Mouse (Mus musculus) hindbrain, embryonic 13.5 days (tissue): Measurements from ENCODE around the gene Cbr1. TPM values are rescaled to one million over a fixed set of nuclear protein-coding genes. Genes with fewer than 3 reads are reported as not detected.
"Not testable (repeated sequence)": the region's sequence is repeated elsewhere in the genome, so short reads cannot be mapped to it uniquely, and the experiment has no call there.

Source experiments
- ATAC-seq: fragments of 200-750 bp; cut with Nextera tagmentation; 2 replicates; pipeline ENCODE4 v1.8.0; 2017; ENCODE audit warnings: moderate TSS enrichment; ENCODE audit not compliant: low FRiP score
- H3K27ac ChIP-seq: fragments of 300-500 bp; sonication (generic); 2 replicates; pipeline ENCODE4 v1.5.1; 2015; ENCODE audit warnings: inconsistent platforms, mild to moderate bottlenecking, moderate library complexity
- H3K27me3 ChIP-seq: fragments of 300-500 bp; sonication (generic); 2 replicates; pipeline ENCODE4 v1.6.1; 2015; ENCODE audit warnings: mild to moderate bottlenecking, inconsistent platforms
- H3K36me3 ChIP-seq: fragments of 300-500 bp; sonication (generic); 2 replicates; pipeline ENCODE4 v1.6.1; 2015; ENCODE audit warnings: mild to moderate bottlenecking, inconsistent platforms
- H3K4me1 ChIP-seq: fragments of 300-500 bp; sonication (generic); replicated peaks from 2 replicates; pipeline ENCODE4 v1.6.1; 2015; ENCODE audit warnings: inconsistent platforms
- H3K4me2 ChIP-seq: fragments of 300-500 bp; sonication (generic); 2 replicates; pipeline ENCODE4 v1.6.1; 2015; ENCODE audit warnings: inconsistent platforms, mild to moderate bottlenecking, moderate library complexity
- H3K4me3 ChIP-seq: fragments of 300-500 bp; sonication (generic); 2 replicates; pipeline ENCODE4 v1.5.1; 2015; ENCODE audit warnings: mild to moderate bottlenecking, inconsistent platforms
- H3K9ac ChIP-seq: fragments of 300-500 bp; sonication (generic); 2 replicates; pipeline ENCODE4 v1.6.1; 2015; ENCODE audit warnings: mild to moderate bottlenecking, inconsistent platforms
- H3K9me3 ChIP-seq: fragments of 300-500 bp; sonication (generic); 2 replicates; pipeline ENCODE4 v1.6.1; 2016; ENCODE audit warnings: inconsistent platforms
- WGBS: fragments of 180-500 bp; shearing (Covaris S2); methylation state at CpG from one replicate; pipeline ENCODE4 v1.1.7; 2015; 5-methylcytosine and 5-hydroxymethylcytosine counted together
- polyA plus RNA-seq: library from polyadenylated mRNA; unstranded; fragments of >200 nt; fragmentation: Nextera tagmentation; extraction: Ambion mirVana; gene quantifications from 2 replicates; pipeline ENCODE4 v1.2.1, GENCODE M21; 2015

The Cbr1 gene
- polyA plus RNA-seq, 1 experiment from 2014 or later, result 162 TPM

- H3K27ac ChIP-seq, result peak within 1 kb of the TSS; percentile 96
- H3K9me3 ChIP-seq, result no peaks in the 10 kb centered on the region
- H3K4me3 ChIP-seq, result peak within 1 kb of the TSS; percentile 63
- ATAC-seq, result peak; percentile 91
- H3K27me3 ChIP-seq, result peaks cover 3% of the 10 kb centered on the region; the same call in 1 of the 2 replicates
- peaks cover 21% of the 10 kb centered on the region for H3K4me1 ChIP-seq
- H3K9ac ChIP-seq, result peak within 1 kb of the TSS; percentile 79
- peak within 1 kb of the TSS; percentile 80 for H3K4me2 ChIP-seq
- H3K36me3 ChIP-seq, result peaks cover 6% of the 10 kb centered on the region
- WGBS, result 1% methylated on average over 55 of the region's 55 CpGs
These were observed 2.0 kb upstream of the Cbr1 start, which contains the start of gene Setd4 for GRCm38 (mm10) chr16:93603439-93604212. Setd4 (minus strand) TSS chr16:93604063.

GRCm38 (mm10) chr16:93604481-93604969, 1.1 kb upstream of the Cbr1 start:
- Histone ChIP-seq H3K9me3 (no peaks in the 10 kb centered on the region), H3K4me1 (peaks cover 30% of the 10 kb centered on the region), H3K27me3 (peaks cover 3% of the 10 kb centered on the region; the same call in 1 of the 2 replicates), H3K4me2 (peak overlapping the region; percentile 80), H3K27ac (peak overlapping the region; percentile 96), H3K36me3 (peaks cover 2% of the 10 kb centered on the region; the same call in 1 of the 2 replicates), H3K9ac (peak overlapping the region; percentile 79), H3K4me3 (peak overlapping the region; percentile 63)
- 2% methylated on average over 16 of the region's 16 CpGs for WGBS
- ATAC-seq, result no peak

- no peak overlapping the region for H3K27ac ChIP-seq
- H3K4me2 ChIP-seq, result no peak overlapping the region
- no peaks in the 10 kb centered on the region for H3K9me3 ChIP-seq
- peaks cover 39% of the 10 kb centered on the region for H3K4me1 ChIP-seq
- 90% methylated on average over 7 of the region's 7 CpGs for WGBS
- no peak for ATAC-seq
- no peak overlapping the region for H3K4me3 ChIP-seq
- peaks cover 17% of the 10 kb centered on the region for H3K36me3 ChIP-seq
- H3K9ac ChIP-seq, result no peak overlapping the region
- peaks cover 3% of the 10 kb centered on the region; the same call in 1 of the 2 replicates for H3K27me3 ChIP-seq
These were observed 493 bp downstream of the Cbr1 start for GRCm38 (mm10) chr16:93606146-93606545.

- Histone ChIP-seq H3K4me3 (peak overlapping the region; percentile 60), H3K27me3 (peaks cover 3% of the 10 kb centered on the region; the same call in 1 of the 2 replicates), H3K4me2 (peak overlapping the region; percentile 84), H3K9ac (peak overlapping the region; percentile 88), H3K4me1 (peaks cover 38% of the 10 kb centered on the region), H3K9me3 (no peaks in the 10 kb centered on the region), H3K36me3 (peaks cover 29% of the 10 kb centered on the region), H3K27ac (peak overlapping the region; percentile 86)
- ATAC-seq, result no peak
- WGBS, result under 1% methylated on average over 32 of the region's 32 CpGs
These were observed 2.0 kb downstream of the Cbr1 start for GRCm38 (mm10) chr16:93607669-93608101.

GRCm38 (mm10) chr16:93608731-93609130, 3.1 kb downstream of the Cbr1 start:
- Histone ChIP-seq H3K4me3 (peak overlapping the region; percentile 60), H3K27ac (no peak overlapping the region), H3K4me1 (peaks cover 35% of the 10 kb centered on the region), H3K9me3 (no peaks in the 10 kb centered on the region), H3K9ac (no peak overlapping the region; the same call in 1 of the 2 replicates), H3K36me3 (peaks cover 33% of the 10 kb centered on the region), H3K27me3 (peaks cover 3% of the 10 kb centered on the region; the same call in 1 of the 2 replicates), H3K4me2 (peak overlapping the region; percentile 84)
- WGBS, result 68% methylated on average over 8 of the region's 8 CpGs
- no peak for ATAC-seq

- no peak overlapping the region for H3K4me3 ChIP-seq
- ATAC-seq, result no peak
- 91% methylated on average over 4 of the region's 4 CpGs for WGBS
- peaks cover 28% of the 10 kb centered on the region for H3K4me1 ChIP-seq
- no peaks in the 10 kb centered on the region for H3K9me3 ChIP-seq
- H3K36me3 ChIP-seq, result peaks cover 33% of the 10 kb centered on the region
- no peak overlapping the region for H3K27ac ChIP-seq
- H3K4me2 ChIP-seq, result no peak overlapping the region
- H3K9ac ChIP-seq, result no peak overlapping the region
- peaks cover 3% of the 10 kb centered on the region; the same call in 1 of the 2 replicates for H3K27me3 ChIP-seq
These were observed 4.1 kb downstream of the Cbr1 start for GRCm38 (mm10) chr16:93609796-93610195.

- no peak for ATAC-seq
- Histone ChIP-seq H3K4me1 (peaks cover 23% of the 10 kb centered on the region), H3K27me3 (peaks cover 3% of the 10 kb centered on the region; the same call in 1 of the 2 replicates), H3K27ac (no peak overlapping the region), H3K4me2 (no peak overlapping the region), H3K36me3 (peaks cover 33% of the 10 kb centered on the region), H3K4me3 (no peak overlapping the region), H3K9ac (no peak overlapping the region), H3K9me3 (no peaks in the 10 kb centered on the region)
- 93% methylated on average over 4 of the region's 4 CpGs for WGBS
These were observed 5.3 kb downstream of the Cbr1 start for GRCm38 (mm10) chr16:93610961-93611360.

- no peak overlapping the region for H3K9ac ChIP-seq
- no peaks in the 10 kb centered on the region for H3K9me3 ChIP-seq
- no peak overlapping the region for H3K4me3 ChIP-seq
- H3K27ac ChIP-seq, result no peak overlapping the region
- H3K4me1 ChIP-seq, result 0 out of 2 replicates have a peak, but pooled peaks cover 4% of the 10 kb centered on the region
- no peak for ATAC-seq
- H3K27me3 ChIP-seq, result no peaks in the 10 kb centered on the region
- H3K36me3 ChIP-seq, result peaks cover 24% of the 10 kb centered on the region
- H3K4me2 ChIP-seq, result no peak overlapping the region
- 43% methylated on average over 5 of the region's 5 CpGs for WGBS
These were observed 9.6 kb downstream of the Cbr1 start for GRCm38 (mm10) chr16:93615118-93615870.

GRCm38 (mm10) chr16:93623759-93624158, 18.1 kb downstream of the Cbr1 start:
- not testable (repeated sequence) for H3K27me3 ChIP-seq, H3K4me1 ChIP-seq, H3K27ac ChIP-seq, ATAC-seq, H3K36me3 ChIP-seq, H3K9ac ChIP-seq, H3K4me2 ChIP-seq, H3K4me3 ChIP-seq, H3K9me3 ChIP-seq
- WGBS, result 92% methylated on average over 4 of the region's 4 CpGs

GRCm38 (mm10) chr16:93624671-93625070, 19.0 kb downstream of the Cbr1 start:
- H3K4me2 ChIP-seq, result no peak overlapping the region
- 89% methylated on average over 4 of the region's 4 CpGs for WGBS

GRCm38 (mm10) chr16:93626745-93627144, 21.1 kb downstream of the Cbr1 start:
- Histone ChIP-seq H3K4me3 (no peak overlapping the region), H3K27me3 (no peaks in the 10 kb centered on the region), H3K4me1 (no peaks in the 10 kb centered on the region), H3K9ac (no peak overlapping the region), H3K9me3 (no peaks in the 10 kb centered on the region), H3K36me3 (no peaks in the 10 kb centered on the region), H3K4me2 (no peak overlapping the region), H3K27ac (no peak overlapping the region)
- no peak for ATAC-seq
- WGBS, result 19% methylated on average over 1 of the region's 1 CpGs

More at GRCm38 (mm10) chr16:93624671-93625070, 19.0 kb downstream of the Cbr1 start:
- Histone ChIP-seq H3K27ac (no peak overlapping the region), H3K9ac (no peak overlapping the region), H3K4me3 (no peak overlapping the region), H3K27me3 (no peaks in the 10 kb centered on the region), H3K36me3 (no peaks in the 10 kb centered on the region), H3K9me3 (no peaks in the 10 kb centered on the region), H3K4me1 (no peaks in the 10 kb centered on the region)
- ATAC-seq, result no peak

- Histone ChIP-seq H3K9ac (no peak within 1 kb of the TSS), H3K36me3 (no peaks in the 10 kb centered on the region), H3K27ac (no peak within 1 kb of the TSS), H3K9me3 (no peaks in the 10 kb centered on the region), H3K4me1 (no peaks in the 10 kb centered on the region), H3K27me3 (no peaks in the 10 kb centered on the region), H3K4me2 (no peak within 1 kb of the TSS), H3K4me3 (no peak within 1 kb of the TSS)
- no peak for ATAC-seq
- WGBS, result 85% methylated on average over 23 of the region's 23 CpGs
These were observed 22.2 kb downstream of the Cbr1 start, which contains the start of gene Gm5678 for GRCm38 (mm10) chr16:93627761-93628400. Gm5678 (plus strand) TSS chr16:93628097.
